Mouse (Mus musculus): ENCODE measurements around the gene Atp1b2. TPM values are rescaled to one million over a fixed set of nuclear protein-coding genes. Genes with fewer than 3 reads are reported as not detected.

The Atp1b2 gene
- total and polyA plus RNA-seq, 3 experiments: 31.5 to 40.2 (median 34.9) TPM

GRCm38 (mm10) chr11:69580572-69581146 is 25.1 kb downstream of the Atp1b2 start:
- no peak for DNase-seq

- DNase-seq: peak; percentile 95
Measured at GRCm38 (mm10) chr11:69580091-69580514, 25.6 kb downstream of the Atp1b2 start, which contains the start of the genes Wrap53 and Trp53. Gene Wrap53, minus strand, starts transcription at chr11:69580255. Gene Trp53, plus strand, starts transcription at chr11:69580359.

DNA sequence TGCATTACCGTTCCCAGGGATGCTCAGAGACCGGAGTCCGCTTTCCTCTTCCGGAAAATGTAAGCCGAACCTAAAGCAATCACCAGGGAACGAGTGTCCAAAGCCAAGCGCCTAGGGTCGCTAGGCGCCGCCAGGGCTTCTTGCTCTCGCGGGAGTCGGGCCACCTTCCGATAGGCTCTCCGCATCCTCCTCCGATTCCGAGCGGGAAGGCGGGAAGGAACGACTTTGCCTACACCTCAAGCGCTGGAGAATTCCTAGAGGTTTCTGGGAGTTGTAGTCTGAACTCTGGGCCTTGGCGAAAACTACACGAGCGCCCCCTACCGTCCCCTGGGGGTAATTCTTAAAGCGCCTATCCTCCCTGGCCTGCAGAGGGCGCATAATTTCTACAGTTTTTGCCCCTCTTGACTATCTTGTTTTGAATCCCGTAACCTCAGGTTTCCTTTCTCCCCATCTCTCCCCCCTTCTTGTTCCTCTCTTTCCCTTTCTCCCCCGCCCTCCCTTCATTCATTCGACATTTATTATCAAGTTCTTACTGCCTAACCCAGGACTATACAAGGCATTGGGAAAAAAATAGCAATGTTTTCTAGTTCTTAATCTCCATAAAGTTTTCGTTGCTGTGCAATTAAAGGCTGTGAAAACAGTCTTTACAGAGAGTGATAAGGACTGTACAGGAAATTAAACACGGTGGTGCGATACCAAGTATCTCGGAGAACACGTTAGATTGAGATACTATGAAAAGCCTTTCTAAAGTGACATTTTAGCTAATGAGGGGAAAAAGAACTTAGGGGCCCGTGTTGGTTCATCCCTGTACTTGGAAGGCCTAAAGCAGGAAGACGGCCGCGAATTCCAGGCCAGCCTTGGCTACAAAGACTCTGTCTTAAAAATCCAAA is 26.4 kb downstream of the Atp1b2 start:
- peak; percentile 97 for DNase-seq

DNA sequence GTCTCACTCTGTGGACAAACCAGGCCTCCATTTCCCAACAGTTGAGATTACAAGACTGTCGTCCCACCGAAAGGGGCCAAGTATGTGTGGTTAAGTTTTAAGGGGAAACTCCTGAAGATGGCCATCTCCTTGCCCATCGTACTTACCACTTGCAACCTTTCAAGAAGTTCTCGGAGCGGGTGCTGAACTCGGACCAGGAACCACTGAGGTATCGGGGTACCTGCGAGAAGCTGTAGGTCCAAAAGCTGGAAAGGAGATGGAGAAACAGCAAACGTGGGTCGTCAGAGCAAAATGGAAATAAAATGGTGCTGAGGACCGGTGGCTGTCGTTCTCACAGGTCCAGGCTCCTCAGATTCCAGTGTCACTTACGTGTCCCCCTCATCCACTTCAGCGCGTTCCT is 27.4 kb downstream of the Atp1b2 start:
- DNase-seq: no peak

DNA sequence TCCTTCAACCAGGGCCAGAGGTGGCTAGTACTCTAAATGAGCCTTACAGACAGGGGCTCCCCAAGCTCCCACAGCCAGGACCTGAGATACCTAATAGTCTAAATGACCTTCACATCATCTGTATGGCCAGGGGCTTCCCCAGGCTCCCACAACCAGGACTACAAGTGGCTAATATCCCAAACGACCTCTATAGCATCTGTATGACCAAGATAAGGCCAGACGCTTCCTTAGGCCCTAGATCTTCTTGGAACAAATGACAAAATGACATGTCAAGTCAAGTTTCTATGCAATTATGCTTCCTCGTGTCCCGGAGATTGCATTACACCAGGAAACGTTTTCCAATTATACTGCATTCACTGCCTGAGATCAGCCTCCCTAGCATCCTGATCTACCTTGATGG is 29.4 kb downstream of the Atp1b2 start:
- no peak for DNase-seq

- DNase-seq: no peak
Measured at GRCm38 (mm10) chr11:69575220-69575619, 30.5 kb downstream of the Atp1b2 start.

GRCm38 (mm10) chr11:69565131-69565530 is 40.6 kb downstream of the Atp1b2 start:
- DNase-seq: no peak

- DNase-seq: no peak
Measured at GRCm38 (mm10) chr11:69564391-69564790, 41.4 kb downstream of the Atp1b2 start.

DNA sequence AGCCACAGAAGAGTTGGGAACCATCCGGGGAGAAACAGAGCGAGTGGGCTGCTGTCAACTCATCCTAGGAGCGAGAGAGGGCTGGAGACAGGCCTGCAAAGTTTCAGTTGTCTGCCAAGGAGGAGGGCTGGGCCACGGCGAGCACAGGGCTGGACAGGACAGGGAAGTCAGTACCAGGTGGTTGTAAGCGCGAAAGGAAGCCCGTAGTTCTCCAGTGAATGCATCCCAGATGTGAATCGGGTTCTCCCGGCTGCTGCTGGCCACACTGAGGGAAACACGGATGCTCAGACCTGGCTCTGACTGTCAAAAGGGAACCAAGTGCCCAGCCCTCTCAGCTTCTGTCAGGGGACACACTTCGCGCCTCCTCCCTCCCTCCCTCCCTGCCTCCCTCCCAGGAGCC is 42.4 kb downstream of the Atp1b2 start:
- no peak for DNase-seq

- DNase-seq: no peak
Measured at GRCm38 (mm10) chr11:69560896-69561854, 44.6 kb downstream of the Atp1b2 start.

DNA sequence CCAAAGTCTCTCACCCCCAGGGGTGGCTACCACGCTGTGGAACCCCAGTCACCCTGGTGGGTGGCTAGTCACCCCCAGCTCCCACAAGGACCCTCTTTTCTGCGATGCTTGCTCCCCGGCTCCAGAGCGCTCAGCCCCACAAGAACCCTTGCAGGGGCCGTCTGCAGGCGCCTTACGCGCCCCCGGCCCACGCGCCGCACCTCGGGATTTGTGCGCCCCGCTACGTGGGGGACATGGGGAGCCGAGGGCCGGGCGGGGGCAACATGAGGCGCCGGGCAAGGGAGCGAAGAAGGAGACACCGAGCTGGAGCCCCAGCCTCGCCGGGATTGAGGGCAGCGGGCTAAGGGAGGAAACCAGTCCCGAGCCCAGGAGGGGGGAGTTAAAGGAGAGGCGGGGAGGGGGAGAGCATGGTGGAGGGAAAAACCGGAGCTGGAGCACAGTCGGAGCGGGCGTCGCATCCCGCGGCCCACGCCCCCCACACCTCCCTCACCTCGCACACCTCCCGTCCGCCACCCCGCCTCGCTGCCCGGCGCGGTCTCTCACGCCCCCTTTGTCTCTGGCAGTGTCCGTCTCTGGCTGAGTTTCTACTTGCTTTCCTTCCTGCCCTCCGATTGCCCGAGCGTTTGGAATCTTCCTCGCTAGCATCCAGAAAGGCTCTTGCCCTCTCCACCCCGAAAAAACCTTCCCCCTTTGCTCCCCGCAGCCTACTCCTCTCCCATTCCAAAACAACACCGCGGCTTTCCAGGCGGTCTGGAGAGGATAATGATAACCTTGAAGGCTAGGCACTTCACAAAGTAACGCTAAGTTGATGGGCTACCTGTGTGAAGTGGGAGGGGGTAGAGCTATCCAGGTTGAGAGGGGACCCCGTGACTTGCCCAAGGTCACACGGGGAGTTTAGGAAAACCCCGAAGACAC is 45.6 kb downstream of the Atp1b2 start, which contains the start of gene Efnb3:
Gene Efnb3, minus strand, starts transcription at position 355 of the 915 bp plus-strand sequence.
- DNase-seq: no peak

DNA sequence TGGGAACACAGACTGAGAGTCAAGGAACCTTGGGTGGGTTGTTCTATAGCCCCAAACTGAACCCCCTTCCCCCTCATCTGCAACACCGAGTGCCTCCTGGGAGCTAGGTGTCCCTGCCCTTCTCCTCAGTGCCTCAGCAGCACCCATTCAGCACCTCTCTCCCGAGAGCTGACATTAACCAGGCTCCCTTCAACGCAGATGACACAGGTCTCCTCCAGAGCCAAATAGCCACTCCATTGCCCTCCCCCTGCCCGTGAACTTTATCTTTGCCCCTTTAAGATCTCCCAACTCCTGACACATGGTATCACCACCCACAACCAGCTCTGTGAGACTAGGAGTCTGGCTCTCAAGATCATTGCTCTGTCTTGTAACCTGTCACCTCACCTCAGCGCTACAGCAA is 46.6 kb downstream of the Atp1b2 start:
- no peak for DNase-seq

- DNase-seq: no peak
Measured at GRCm38 (mm10) chr11:69558756-69559155, 47.0 kb downstream of the Atp1b2 start.

DNA sequence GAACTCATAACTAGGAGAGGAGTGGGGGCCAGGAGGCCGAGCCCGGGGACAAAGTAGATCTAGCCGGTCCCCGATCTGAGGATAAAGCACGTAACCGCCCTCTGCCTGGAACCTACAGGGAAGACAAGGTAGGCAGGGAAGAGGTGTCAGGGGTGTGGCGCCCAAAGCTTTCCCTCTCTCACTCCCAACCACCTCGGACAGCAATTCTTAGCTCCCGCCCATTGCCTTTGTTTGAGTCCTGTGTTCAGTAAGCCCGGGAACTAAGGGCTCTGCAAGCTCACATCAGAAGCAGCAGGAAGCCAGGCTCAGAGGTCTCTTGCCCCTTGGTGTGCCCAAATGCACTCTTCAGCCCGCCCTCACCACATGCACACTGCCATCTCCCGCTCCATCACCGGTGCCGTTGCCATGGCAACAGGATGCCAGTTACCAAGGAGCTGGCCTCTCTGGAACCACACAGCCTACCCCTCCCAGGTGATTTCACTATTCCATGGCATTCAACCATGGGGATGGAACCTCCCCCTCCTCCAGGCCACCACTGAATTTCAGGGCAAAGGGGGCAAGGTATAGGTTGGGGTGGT is 48.3 kb downstream of the Atp1b2 start:
- DNase-seq: no peak

GRCm38 (mm10) chr11:69554539-69555140 is 51.1 kb downstream of the Atp1b2 start:
- no peak for DNase-seq

GRCm38 (mm10) chr11:69553341-69553721 is 52.4 kb downstream of the Atp1b2 start:
- no peak for DNase-seq

GRCm38 (mm10) chr11:69552622-69553340 is 53.0 kb downstream of the Atp1b2 start:
- DNase-seq: no peak

DNA sequence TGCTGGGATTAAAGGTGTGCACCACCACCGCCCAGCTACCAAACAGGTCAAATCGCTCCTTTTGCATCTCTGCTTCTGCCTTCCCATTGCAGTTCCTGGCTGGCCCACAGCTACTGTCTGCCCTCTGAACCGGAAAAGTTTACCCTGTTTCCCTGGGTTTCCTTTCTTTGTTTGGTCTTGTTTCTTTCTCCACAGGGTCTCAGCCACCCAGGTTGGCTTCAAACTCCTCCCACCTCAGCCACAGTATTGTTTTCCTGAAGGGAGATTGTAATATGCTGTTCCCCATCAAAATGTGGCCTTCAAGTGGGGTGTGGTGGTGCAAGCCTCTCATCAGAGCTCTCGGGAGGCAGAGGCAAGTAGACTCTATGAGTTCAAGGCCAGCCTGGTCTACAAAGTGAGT is 54.4 kb downstream of the Atp1b2 start:
- no peak for DNase-seq

Measured in adrenal gland, adult 2 months (tissue).